Mouse (Mus musculus) stomach, postnatal 0 days (tissue): ENCODE results near the gene Boc.

ENCODE experiments used
- CTCF ChIP-seq: IDR thresholded peaks from 2 replicates; pipeline ENCODE4 v1.5.1; 2016; ENCODE audit warnings: antibody characterized with exemption, low read depth, mild to moderate bottlenecking, moderate library complexity
- EP300 ChIP-seq: optimal IDR thresholded peaks from 2 replicates; pipeline ENCODE3; 2016; ENCODE audit warnings: antibody characterized with exemption

DNA sequence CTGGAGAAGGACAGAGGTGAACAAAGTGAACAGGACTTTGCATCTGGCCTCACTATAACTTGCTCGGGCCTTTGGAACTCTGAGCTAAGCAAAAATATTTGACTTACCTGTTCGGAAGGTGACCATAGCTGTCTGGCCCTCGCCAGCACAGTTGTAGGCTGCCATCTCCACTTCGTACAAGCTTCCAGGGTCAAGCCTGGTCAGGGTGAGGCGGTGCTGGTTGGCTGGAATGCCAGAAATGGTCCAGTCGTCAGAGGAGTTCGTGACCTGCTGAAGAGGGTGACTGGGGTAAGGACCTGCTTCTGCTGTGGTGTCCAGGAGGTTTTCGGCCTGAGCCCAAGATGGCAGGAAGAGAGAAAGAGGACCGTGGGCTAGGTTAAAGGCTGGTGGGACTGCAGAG lies 66.0 kb downstream of the Boc start:
- TF ChIP-seq CTCF (no peak), EP300 (no peak)
